Mouse (Mus musculus): ENCODE measurements at regions not wholly inside any gene's neighbourhood (a gene's known extent, or its start where the extent isn't known, plus 50 kb on each side); places are given as distances from the start of the nearest gene placed in this dataset.

DNA sequence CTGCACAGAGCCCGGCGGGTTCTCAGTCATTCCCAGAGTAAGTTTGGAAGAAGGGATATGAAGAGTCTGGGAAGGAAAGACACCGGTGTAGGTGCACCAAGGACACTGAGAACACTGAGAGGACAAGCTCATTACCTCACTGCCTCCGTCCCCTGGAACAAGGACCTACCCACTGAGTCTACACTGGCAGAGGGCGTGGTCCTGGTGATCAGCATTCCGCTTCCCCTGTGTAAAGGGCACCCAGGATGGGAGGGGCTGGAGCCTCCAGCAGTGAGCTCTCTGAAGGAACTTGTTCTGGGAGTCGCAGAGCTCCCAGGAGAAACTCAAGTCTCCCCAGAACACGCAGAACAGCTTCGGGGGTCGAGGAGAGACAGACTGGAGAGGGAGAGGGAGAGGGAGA, 76.9 kb upstream of the Calm2 start:
- peak; percentile 66 for DNase-seq (ENCODE audit: low spot score)
- peak; percentile 73; the same call in 1 of the 2 replicates for ATAC-seq (replicated peaks; ENCODE audit: low FRiP score, low TSS enrichment, low read depth)
- no peak overlapping the region for H3K9ac ChIP-seq (ENCODE audit: low read length)
- no peak overlapping the region for H3K4me3 ChIP-seq (ENCODE audit: low read depth, low read length)
- H3K27me3 ChIP-seq (replicated peaks; ENCODE audit: control insufficient read depth, insufficient read depth, low read length) = no peaks in the 10 kb centered on the region
- H3K4me2 ChIP-seq (ENCODE audit: low read length) = no peak overlapping the region
- H3K36me3 ChIP-seq (ENCODE audit: control insufficient read depth, insufficient read depth, low read length) = no peaks in the 10 kb centered on the region
- WGBS = 34% methylated on average over 10 of the region's 10 CpGs
- peak overlapping the region; percentile 43; the same call in 1 of the 2 replicates for H3K27ac ChIP-seq (ENCODE audit: low read depth)
- no peaks in the 10 kb centered on the region for H3K9me3 ChIP-seq (ENCODE audit: control insufficient read depth, low read length)
- peaks cover 19% of the 10 kb centered on the region for H3K4me1 ChIP-seq (replicated peaks; ENCODE audit: control insufficient read depth, insufficient read depth, low read length)

DNA sequence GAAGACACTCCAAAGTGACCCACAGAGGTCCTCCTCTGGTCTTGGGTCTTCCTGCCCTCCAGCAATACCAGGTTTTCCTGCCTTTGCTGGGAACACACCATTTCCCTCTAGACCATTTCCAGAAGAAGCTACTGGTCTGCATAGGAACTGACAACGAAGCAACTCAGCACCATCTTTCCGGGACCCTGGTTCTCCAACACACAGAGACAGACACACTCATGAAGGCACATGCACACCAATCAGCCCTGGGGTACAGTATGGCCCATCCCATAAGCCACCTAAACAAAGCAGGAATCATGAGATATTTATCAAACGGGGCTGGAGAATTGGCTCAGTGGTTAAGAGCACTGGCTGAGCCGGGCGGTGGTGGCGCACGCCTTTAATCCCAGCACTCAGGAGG, 80.4 kb upstream of the Calm2 start:
- Histone ChIP-seq H3K4me1 (replicated peaks; ENCODE audit: control insufficient read depth, insufficient read depth, low read length) (peaks cover 38% of the 10 kb centered on the region), H3K9me3 (ENCODE audit: control insufficient read depth, low read length) (no peaks in the 10 kb centered on the region), H3K27ac (ENCODE audit: low read depth) (no peak overlapping the region), H3K4me3 (ENCODE audit: low read depth, low read length) (no peak overlapping the region), H3K9ac (ENCODE audit: low read length) (no peak overlapping the region), H3K36me3 (ENCODE audit: control insufficient read depth, insufficient read depth, low read length) (no peaks in the 10 kb centered on the region), H3K4me2 (ENCODE audit: low read length) (no peak overlapping the region), H3K27me3 (replicated peaks; ENCODE audit: control insufficient read depth, insufficient read depth, low read length) (no peaks in the 10 kb centered on the region)
- DNase-seq (ENCODE audit: low spot score) = no peak
- 95% methylated on average over 7 of the region's 7 CpGs for whole genome bisulfite sequencing
- no peak for ATAC-seq (replicated peaks; ENCODE audit: low FRiP score, low TSS enrichment, low read depth)

DNA sequence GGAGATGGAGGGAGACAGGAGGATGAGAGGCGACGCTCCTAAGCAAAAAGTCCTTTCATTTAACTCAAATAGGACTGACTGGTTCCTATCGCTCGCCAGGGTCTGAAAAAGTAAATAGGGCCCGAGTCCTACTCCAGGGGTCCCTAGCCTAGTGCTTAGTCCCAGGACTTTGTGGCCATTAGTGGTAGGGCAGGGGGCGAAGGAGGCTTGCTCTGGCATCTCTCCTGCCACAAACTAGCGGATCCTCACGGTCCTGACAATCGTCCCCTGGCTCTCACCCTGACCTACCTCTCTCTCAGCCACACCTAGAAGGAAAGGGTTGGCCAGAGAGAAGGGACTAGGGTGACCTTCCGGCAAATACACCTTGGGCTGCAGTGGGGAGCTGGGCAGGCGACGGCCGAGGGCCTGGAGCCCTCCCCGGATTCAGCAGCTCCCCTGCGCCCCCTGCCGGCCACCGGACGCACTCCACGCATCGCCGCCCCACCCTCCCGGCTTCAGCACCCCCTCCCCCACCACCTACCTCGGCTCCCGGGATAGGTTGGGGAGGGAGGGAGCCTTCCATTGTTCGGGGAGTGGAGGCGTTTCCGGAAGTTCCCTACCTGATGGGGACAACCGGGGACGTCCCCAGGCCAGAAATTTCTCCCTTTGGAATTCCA, 83.6 kb upstream of the Calm2 start:
- H3K9me3 ChIP-seq (ENCODE audit: control insufficient read depth, low read length) = no peaks in the 10 kb centered on the region
- H3K27me3 ChIP-seq (replicated peaks; ENCODE audit: control insufficient read depth, insufficient read depth, low read length) = no peaks in the 10 kb centered on the region
- peak overlapping the region; percentile 73; the same call in 1 of the 2 replicates for H3K27ac ChIP-seq (ENCODE audit: low read depth)
- H3K4me3 ChIP-seq (ENCODE audit: low read depth, low read length) = peak overlapping the region; percentile 36
- H3K4me1 ChIP-seq (replicated peaks; ENCODE audit: control insufficient read depth, insufficient read depth, low read length) = peaks cover 30% of the 10 kb centered on the region
- WGBS = 15% methylated on average over 26 of the region's 29 CpGs
- peak overlapping the region; percentile 29; the same call in 1 of the 2 replicates for H3K9ac ChIP-seq (ENCODE audit: low read length)
- ATAC-seq (replicated peaks; ENCODE audit: low FRiP score, low TSS enrichment, low read depth) = peak; percentile 87
- peak; percentile 99 for DNase-seq (ENCODE audit: low spot score)
- H3K4me2 ChIP-seq (ENCODE audit: low read length) = peak overlapping the region; percentile 69
- H3K36me3 ChIP-seq (ENCODE audit: control insufficient read depth, insufficient read depth, low read length) = no peaks in the 10 kb centered on the region

GRCm38 (mm10) chr17:87530818-87531410, 84.2 kb upstream of the Calm2 start:
- no peak; the same call in 1 of the 2 replicates for ATAC-seq (replicated peaks; ENCODE audit: low FRiP score, low TSS enrichment, low read depth)
- Histone ChIP-seq H3K4me3 (ENCODE audit: low read depth, low read length) (peak overlapping the region; percentile 36), H3K36me3 (ENCODE audit: control insufficient read depth, insufficient read depth, low read length) (no peaks in the 10 kb centered on the region), H3K27me3 (replicated peaks; ENCODE audit: control insufficient read depth, insufficient read depth, low read length) (no peaks in the 10 kb centered on the region), H3K27ac (ENCODE audit: low read depth) (peak overlapping the region; percentile 73), H3K9ac (ENCODE audit: low read length) (peak overlapping the region; percentile 29; the same call in 1 of the 2 replicates), H3K4me2 (ENCODE audit: low read length) (peak overlapping the region; percentile 69), H3K9me3 (ENCODE audit: control insufficient read depth, low read length) (no peaks in the 10 kb centered on the region), H3K4me1 (replicated peaks; ENCODE audit: control insufficient read depth, insufficient read depth, low read length) (peaks cover 30% of the 10 kb centered on the region)
- 5% methylated on average over 17 of the region's 17 CpGs for WGBS
- no peak for DNase-seq (ENCODE audit: low spot score)

DNA sequence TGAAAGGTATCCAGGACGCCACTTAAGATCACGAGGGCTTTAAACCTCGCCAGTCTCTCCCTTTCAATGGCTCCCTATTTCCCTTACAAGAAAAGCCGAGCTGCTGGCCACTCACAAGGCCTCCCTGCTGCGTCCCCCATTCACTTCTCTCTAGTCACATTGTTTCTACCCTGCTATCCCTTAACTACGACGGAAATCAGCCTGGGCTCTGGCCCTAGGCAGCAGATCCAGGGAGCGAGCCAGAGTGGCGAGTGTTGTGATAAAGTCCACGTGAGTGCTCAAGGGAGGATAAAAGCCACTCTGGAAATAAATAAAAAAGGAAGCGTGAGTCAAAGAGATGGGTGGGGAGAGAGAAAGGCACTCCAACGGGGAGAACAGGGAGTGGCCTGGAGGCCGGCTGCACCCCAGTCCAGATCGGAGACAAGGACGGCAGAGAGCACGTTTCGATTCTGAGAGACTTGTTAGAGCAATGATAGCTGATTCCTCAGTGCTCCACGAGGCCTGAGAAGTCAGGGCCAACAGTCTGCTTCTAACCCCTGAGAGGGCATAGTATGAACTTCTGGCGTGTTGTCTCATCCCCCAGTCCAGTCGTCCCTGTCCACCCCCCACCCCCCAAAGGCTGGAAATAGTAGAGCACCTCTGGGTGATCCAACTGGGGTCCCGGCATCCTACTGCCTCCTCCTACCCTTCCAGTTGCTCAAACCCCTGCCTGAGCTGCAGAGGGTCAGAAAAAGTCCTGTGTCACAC, 84.8 kb upstream of the Calm2 start:
- Histone ChIP-seq H3K27ac (ENCODE audit: low read depth) (peak overlapping the region; percentile 73), H3K36me3 (ENCODE audit: control insufficient read depth, insufficient read depth, low read length) (no peaks in the 10 kb centered on the region), H3K27me3 (replicated peaks; ENCODE audit: control insufficient read depth, insufficient read depth, low read length) (no peaks in the 10 kb centered on the region), H3K9me3 (ENCODE audit: control insufficient read depth, low read length) (no peaks in the 10 kb centered on the region), H3K9ac (ENCODE audit: low read length) (peak overlapping the region; percentile 29; the same call in 1 of the 2 replicates), H3K4me1 (replicated peaks; ENCODE audit: control insufficient read depth, insufficient read depth, low read length) (peaks cover 30% of the 10 kb centered on the region), H3K4me2 (ENCODE audit: low read length) (peak overlapping the region; percentile 69), H3K4me3 (ENCODE audit: low read depth, low read length) (peak overlapping the region; percentile 36)
- WGBS = 7% methylated on average over 21 of the region's 21 CpGs
- ATAC-seq (replicated peaks; ENCODE audit: low FRiP score, low TSS enrichment, low read depth) (peak; percentile 22; the same call in 1 of the 2 replicates), DNase-seq (ENCODE audit: low spot score) (peak; percentile 76)

GRCm38 (mm10) chr17:87532158-87532545, 85.4 kb upstream of the Calm2 start:
- Histone ChIP-seq H3K9me3 (ENCODE audit: control insufficient read depth, low read length) (no peaks in the 10 kb centered on the region), H3K36me3 (ENCODE audit: control insufficient read depth, insufficient read depth, low read length) (no peaks in the 10 kb centered on the region), H3K9ac (ENCODE audit: low read length) (no peak overlapping the region), H3K27me3 (replicated peaks; ENCODE audit: control insufficient read depth, insufficient read depth, low read length) (no peaks in the 10 kb centered on the region), H3K4me3 (ENCODE audit: low read depth, low read length) (no peak overlapping the region; the same call in 1 of the 2 replicates), H3K4me1 (replicated peaks; ENCODE audit: control insufficient read depth, insufficient read depth, low read length) (peaks cover 30% of the 10 kb centered on the region), H3K27ac (ENCODE audit: low read depth) (peak overlapping the region; percentile 73; the same call in 1 of the 2 replicates), H3K4me2 (ENCODE audit: low read length) (peak overlapping the region; percentile 69)
- WGBS = 16% methylated on average over 9 of the region's 9 CpGs
- no peak for ATAC-seq (replicated peaks; ENCODE audit: low FRiP score, low TSS enrichment, low read depth)
- no peak for DNase-seq (ENCODE audit: low spot score)

GRCm38 (mm10) chr17:87532762-87533161, 86.0 kb upstream of the Calm2 start:
- H3K27me3 ChIP-seq (replicated peaks; ENCODE audit: control insufficient read depth, insufficient read depth, low read length) = no peaks in the 10 kb centered on the region
- H3K9ac ChIP-seq (ENCODE audit: low read length) = no peak overlapping the region
- peak overlapping the region; percentile 69; the same call in 1 of the 2 replicates for H3K4me2 ChIP-seq (ENCODE audit: low read length)
- 25% methylated on average over 6 of the region's 6 CpGs for WGBS
- H3K36me3 ChIP-seq (ENCODE audit: control insufficient read depth, insufficient read depth, low read length) = no peaks in the 10 kb centered on the region
- H3K9me3 ChIP-seq (ENCODE audit: control insufficient read depth, low read length) = no peaks in the 10 kb centered on the region
- ATAC-seq (replicated peaks; ENCODE audit: low FRiP score, low TSS enrichment, low read depth) (no peak), DNase-seq (ENCODE audit: low spot score) (no peak)
- peaks cover 30% of the 10 kb centered on the region for H3K4me1 ChIP-seq (replicated peaks; ENCODE audit: control insufficient read depth, insufficient read depth, low read length)
- no peak overlapping the region for H3K4me3 ChIP-seq (ENCODE audit: low read depth, low read length)
- no peak overlapping the region for H3K27ac ChIP-seq (ENCODE audit: low read depth)

DNA sequence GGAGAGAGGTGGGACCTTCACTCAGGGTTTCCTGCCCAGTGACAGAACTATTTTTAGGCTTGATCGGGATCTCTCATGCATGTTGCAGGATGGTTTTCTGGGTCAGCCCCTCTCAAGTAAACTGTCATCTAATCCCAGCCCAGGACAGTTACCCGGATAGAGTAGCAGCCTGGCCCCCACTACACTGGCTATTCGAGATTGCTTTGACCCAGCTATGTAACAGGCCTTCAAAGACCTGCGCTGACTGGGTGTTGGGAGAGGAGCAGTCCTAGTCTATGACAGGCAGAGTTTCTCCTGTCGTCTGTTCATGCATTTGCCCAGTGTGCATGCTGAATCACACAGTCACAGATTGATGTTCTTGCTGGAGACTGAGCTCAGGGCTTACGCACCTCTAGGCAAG, 86.2 kb upstream of the Epcam start:
- ATAC-seq (replicated peaks; ENCODE audit: low FRiP score, low TSS enrichment, low read depth) (no peak), DNase-seq (ENCODE audit: low spot score) (no peak)
- no peak overlapping the region for H3K4me3 ChIP-seq (ENCODE audit: low read depth, low read length)
- H3K4me1 ChIP-seq (replicated peaks; ENCODE audit: control insufficient read depth, insufficient read depth, low read length) = no peaks in the 10 kb centered on the region
- peaks cover 4% of the 10 kb centered on the region; the same call in 1 of the 2 replicates for H3K9me3 ChIP-seq (ENCODE audit: control insufficient read depth, low read length)
- no peak overlapping the region for H3K27ac ChIP-seq (ENCODE audit: low read depth)
- no peak overlapping the region for H3K9ac ChIP-seq (ENCODE audit: low read length)
- H3K27me3 ChIP-seq (replicated peaks; ENCODE audit: control insufficient read depth, insufficient read depth, low read length) = no peaks in the 10 kb centered on the region
- no peak overlapping the region for H3K4me2 ChIP-seq (ENCODE audit: low read length)
- 78% methylated on average over 6 of the region's 6 CpGs for WGBS
- no peaks in the 10 kb centered on the region for H3K36me3 ChIP-seq (ENCODE audit: control insufficient read depth, insufficient read depth, low read length)
